Mouse (Mus musculus) C2C12 (cell line): Measurements from ENCODE around the gene Zfx. TPM values are rescaled to one million over a fixed set of nuclear protein-coding genes. Genes with fewer than 3 reads are reported as not detected.

Experiments used
- H3K27me3 ChIP-seq: one replicate; pipeline ENCODE4 v1.6.1; 2011; ENCODE audit not compliant: control insufficient read depth, insufficient read depth, insufficient read length
- H3K36me3 ChIP-seq: one replicate; pipeline ENCODE4 v1.6.1; 2011; ENCODE audit not compliant: control insufficient read depth, insufficient read depth
- H3K4me3 ChIP-seq: one replicate; pipeline ENCODE4 v1.5.1; 2011; ENCODE audit warnings: mild to moderate bottlenecking, control low read depth; ENCODE audit not compliant: poor library complexity, insufficient read depth, severe bottlenecking
- H3K79me2 ChIP-seq: one replicate; pipeline ENCODE4 v1.6.1; 2011; ENCODE audit not compliant: control insufficient read depth, insufficient read depth
- H3K79me3 ChIP-seq: one replicate; pipeline ENCODE4 v1.6.1; 2011; ENCODE audit warnings: low read depth, control low read depth
- H3ac ChIP-seq: one replicate; pipeline ENCODE3; 2011; ENCODE audit warnings: low read depth; ENCODE audit not compliant: control insufficient read depth, insufficient read length
- CEBPB ChIP-seq: IDR thresholded peaks from one replicate; pipeline ENCODE4 v1.6.1; 2011; ENCODE audit warnings: low read depth, mild to moderate bottlenecking, control low read depth, moderate library complexity
- CTCF ChIP-seq: IDR thresholded peaks from one replicate; pipeline ENCODE4 v1.5.1; 2011; ENCODE audit not compliant: control insufficient read depth, insufficient read depth, insufficient read length
- FOSL1 ChIP-seq: IDR thresholded peaks from one replicate; pipeline ENCODE4 v1.8.0; 2011; ENCODE audit warnings: mild to moderate bottlenecking, low read length; ENCODE audit not compliant: poor library complexity, insufficient read depth, severe bottlenecking
- MAX ChIP-seq: IDR thresholded peaks from one replicate; pipeline ENCODE4 v1.6.1; 2011; ENCODE audit warnings: mild to moderate bottlenecking, control low read depth
- MYOD1 ChIP-seq: IDR thresholded peaks from one replicate; pipeline ENCODE4 v1.6.1; 2011; ENCODE audit warnings: low read depth; ENCODE audit not compliant: control insufficient read depth, insufficient read length
- MYOG ChIP-seq: IDR thresholded peaks from one replicate; pipeline ENCODE4 v1.6.1; 2011; ENCODE audit not compliant: control insufficient read depth, insufficient read length; ENCODE audit errors: extremely low read depth
- USF1 ChIP-seq: IDR thresholded peaks from one replicate; pipeline ENCODE4 v1.6.1; 2011; ENCODE audit warnings: low read depth, mild to moderate bottlenecking, control low read depth, moderate library complexity
- polyA plus RNA-seq: library from polyadenylated mRNA; unstranded; fragments of >200 nt; fragmentation: generic; extraction: Trizol; gene quantifications from one replicate; pipeline ENCODE4 v1.2.1, GENCODE M21; 2012; ENCODE audit warnings: missing spikeins

Zfx gene
- polyA plus RNA-seq, 1 experiment: 5.3 TPM

GRCm38 (mm10) chrX:94049048-94049447 is 74.5 kb downstream of the Zfx start:
- H3K36me3 ChIP-seq: no peaks in the 10 kb centered on the region
- no peaks in the 10 kb centered on the region for H3K79me2 ChIP-seq
- H3K79me3 ChIP-seq: no peaks in the 10 kb centered on the region
- no peak for TF ChIP-seq FOSL1
- TF ChIP-seq CTCF: no peak
- TF ChIP-seq USF1: no peak
- no peak for TF ChIP-seq MYOG
- no peak for TF ChIP-seq CEBPB
- no peak for TF ChIP-seq MYOD1
- no peak for TF ChIP-seq MAX
- no peak overlapping the region for H3K4me3 ChIP-seq
- H3ac ChIP-seq: no peak overlapping the region
- no peaks in the 10 kb centered on the region for H3K27me3 ChIP-seq

GRCm38 (mm10) chrX:94048048-94048447 is 75.5 kb downstream of the Zfx start:
- Histone ChIP-seq H3K79me3 (no peaks in the 10 kb centered on the region), H3K27me3 (no peaks in the 10 kb centered on the region)

GRCm38 (mm10) chrX:94047381-94047780 is 76.1 kb downstream of the Zfx start:
- Histone ChIP-seq H3K4me3 (no peak overlapping the region), H3K27me3 (no peaks in the 10 kb centered on the region), H3ac (no peak overlapping the region), H3K79me2 (no peaks in the 10 kb centered on the region), H3K79me3 (no peaks in the 10 kb centered on the region), H3K36me3 (no peaks in the 10 kb centered on the region)
- TF ChIP-seq MYOG (no peak), USF1 (no peak), CEBPB (no peak), FOSL1 (no peak), CTCF (no peak), MYOD1 (no peak)

More at GRCm38 (mm10) chrX:94048048-94048447, 75.5 kb downstream of the Zfx start:
- TF ChIP-seq MYOG (no peak), CTCF (no peak), CEBPB (no peak), MYOD1 (no peak), MAX (no peak), USF1 (no peak), FOSL1 (no peak)
- no peaks in the 10 kb centered on the region for H3K79me2 ChIP-seq
- H3K4me3 ChIP-seq: no peak overlapping the region
- H3K36me3 ChIP-seq: no peaks in the 10 kb centered on the region
- no peak overlapping the region for H3ac ChIP-seq

GRCm38 (mm10) chrX:94032937-94033336 is 90.6 kb downstream of the Zfx start:
- no peak overlapping the region for H3ac ChIP-seq
- no peak overlapping the region for H3K4me3 ChIP-seq
- no peaks in the 10 kb centered on the region for H3K27me3 ChIP-seq
- no peaks in the 10 kb centered on the region for H3K36me3 ChIP-seq
- no peaks in the 10 kb centered on the region for H3K79me3 ChIP-seq
- TF ChIP-seq MYOD1: no peak
- TF ChIP-seq FOSL1: no peak
- TF ChIP-seq CEBPB: no peak
- TF ChIP-seq USF1: no peak
- TF ChIP-seq MAX: no peak
- TF ChIP-seq CTCF: no peak
- no peak for TF ChIP-seq MYOG
- no peaks in the 10 kb centered on the region for H3K79me2 ChIP-seq

- H3K79me3 ChIP-seq: no peaks in the 10 kb centered on the region
- TF ChIP-seq MYOD1: no peak
- no peak for TF ChIP-seq CEBPB
- TF ChIP-seq CTCF: no peak
- TF ChIP-seq MYOG: no peak
- TF ChIP-seq MAX: no peak
- no peak for TF ChIP-seq FOSL1
- no peak for TF ChIP-seq USF1
- no peaks in the 10 kb centered on the region for H3K36me3 ChIP-seq
- no peaks in the 10 kb centered on the region for H3K79me2 ChIP-seq
- H3K27me3 ChIP-seq: no peaks in the 10 kb centered on the region
- H3K4me3 ChIP-seq: no peak overlapping the region
- no peak overlapping the region for H3ac ChIP-seq
Measured at GRCm38 (mm10) chrX:94030081-94030480, 93.4 kb downstream of the Zfx start.

Other genes with a start within 250 kb of the Zfx start
- not detected for gene AU015836, start 155.0 kb downstream of the Zfx start, polyA plus RNA-seq
- gene Eif2s3x, start 89.2 kb upstream of the Zfx start, polyA plus RNA-seq: 68.2 TPM
- 2.4 TPM for gene Klhl15, start 110.9 kb upstream of the Zfx start, polyA plus RNA-seq
- gene Fam90a1b, start 243.1 kb upstream of the Zfx start, polyA plus RNA-seq: not detected
- gene Apoo, start 243.4 kb upstream of the Zfx start, polyA plus RNA-seq: 37.6 TPM